Mouse (Mus musculus) embryonic facial prominence, embryonic 10.5 days (tissue): ENCODE measurements around the gene Cited2. TPM values are rescaled to one million over a fixed set of nuclear protein-coding genes. Genes with fewer than 3 reads are reported as not detected.

Experiments
- DNase-seq: peaks from one replicate; pipeline ENCODE4 v3.0.0-alpha.2; 2017; ENCODE audit warnings: low spot score
- H3K27ac ChIP-seq: fragments of 300-500 bp; sonication (generic); replicated peaks from 2 replicates; pipeline ENCODE4 v1.5.1; 2016; ENCODE audit warnings: mild to moderate bottlenecking
- H3K27me3 ChIP-seq: fragments of 300-500 bp; sonication (generic); replicated peaks from 2 replicates; pipeline ENCODE4 v1.6.1; 2016; ENCODE audit warnings: low read depth, mild to moderate bottlenecking; ENCODE audit not compliant: poor library complexity, severe bottlenecking
- H3K36me3 ChIP-seq: fragments of 300-500 bp; sonication (generic); replicated peaks from 2 replicates; pipeline ENCODE4 v1.6.1; 2016; ENCODE audit warnings: mild to moderate bottlenecking, moderate library complexity
- H3K4me1 ChIP-seq: fragments of 300-500 bp; sonication (generic); 2 replicates; pipeline ENCODE4 v1.6.1; 2016
- H3K4me3 ChIP-seq: fragments of 300-500 bp; sonication (generic); 2 replicates; pipeline ENCODE4 v1.5.1; 2016; ENCODE audit warnings: mild to moderate bottlenecking, moderate library complexity
- H3K9me3 ChIP-seq: fragments of 300-500 bp; sonication (generic); 2 replicates; pipeline ENCODE4 v1.6.1; 2016; ENCODE audit warnings: mild to moderate bottlenecking
- WGBS: fragments of 180-500 bp; shearing (Covaris S2); methylation state at CpG from one replicate; pipeline ENCODE4 v1.1.7; 2016; 5-methylcytosine and 5-hydroxymethylcytosine counted together
- polyA plus RNA-seq: library from polyadenylated mRNA; unstranded; fragments of >200 nt; fragmentation: Nextera tagmentation; extraction: Ambion mirVana; gene quantifications from 2 replicates; pipeline ENCODE4 v1.2.1, GENCODE M21; 2016

The Cited2 gene
- 43.6 and 53.3 TPM in 2 replicates for polyA plus RNA-seq

DNA sequence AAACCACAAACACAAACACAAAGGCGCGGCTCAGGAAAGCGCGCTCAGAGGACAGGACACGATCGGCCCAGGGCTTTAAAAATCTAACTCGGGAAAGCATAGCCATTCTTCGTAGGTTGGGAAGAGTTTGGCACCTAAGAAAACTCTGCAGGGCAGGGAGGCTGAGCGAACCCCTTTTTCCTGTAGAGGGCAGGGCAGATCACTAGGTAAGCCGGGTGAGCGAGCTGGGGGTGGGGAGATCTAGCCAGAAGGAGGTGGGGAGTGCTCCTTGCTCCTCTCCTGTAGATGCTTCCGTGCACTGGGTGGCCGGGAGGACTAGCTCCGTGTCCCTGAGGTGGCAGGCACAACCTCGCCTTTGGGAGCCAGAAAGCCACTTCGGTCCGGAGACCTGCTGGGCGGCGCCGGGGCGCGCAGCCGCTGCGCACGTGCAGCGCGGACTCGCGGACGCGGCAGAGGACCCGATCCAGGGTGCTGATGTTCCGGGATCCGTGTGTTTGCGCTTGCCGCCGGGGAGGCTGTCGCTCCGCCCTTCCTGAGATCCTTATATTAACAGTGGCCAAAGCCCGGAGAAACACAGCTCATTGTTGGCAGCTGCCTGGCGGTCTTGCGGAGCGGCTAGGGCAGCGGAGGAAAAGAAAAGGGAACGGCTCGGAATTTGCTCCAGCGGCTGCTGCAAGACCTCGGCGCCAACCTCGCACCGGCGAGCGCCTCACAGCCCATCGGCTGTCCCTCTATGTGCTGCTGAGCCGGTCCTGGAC lies at the start of gene Cited2:
Gene Cited2, plus strand, starts transcription at position 566 of the 758 bp plus-strand sequence.
- WGBS, result under 1% methylated on average over 55 of the region's 55 CpGs
- H3K4me3 ChIP-seq, result peak within 1 kb of the TSS; percentile 76
- no peaks in the 10 kb centered on the region for H3K27me3 ChIP-seq
- peak within 1 kb of the TSS; percentile 94 for H3K27ac ChIP-seq
- no peaks in the 10 kb centered on the region for H3K9me3 ChIP-seq
- peaks cover 34% of the 10 kb centered on the region for H3K4me1 ChIP-seq
- peak; percentile 97 for DNase-seq
- H3K36me3 ChIP-seq, result peaks cover 7% of the 10 kb centered on the region

DNA sequence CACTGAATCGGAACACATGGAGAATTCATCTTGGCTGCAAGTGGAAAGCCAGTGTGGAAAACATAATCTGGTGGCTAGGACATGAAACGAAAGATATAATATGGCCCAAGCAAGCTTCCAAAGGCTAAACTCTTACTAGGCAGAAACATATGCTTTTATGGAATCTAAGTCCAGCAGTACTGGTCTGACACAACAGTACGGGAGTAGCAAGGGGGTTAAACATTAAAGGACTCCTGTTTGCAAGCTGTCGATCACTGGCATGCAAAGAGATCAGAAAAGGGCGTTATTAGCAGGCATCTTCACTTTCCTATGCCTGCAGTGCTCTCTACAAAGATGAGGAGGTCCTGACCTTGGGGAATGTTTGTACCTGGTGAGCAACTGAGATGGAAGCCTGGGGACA lies 48.6 kb upstream of the Cited2 start:
- Histone ChIP-seq H3K9me3 (no peaks in the 10 kb centered on the region), H3K4me3 (no peak overlapping the region), H3K36me3 (no peaks in the 10 kb centered on the region), H3K27me3 (no peaks in the 10 kb centered on the region), H3K27ac (no peak overlapping the region), H3K4me1 (no peaks in the 10 kb centered on the region)
- no peak for DNase-seq
- 86% methylated on average over 5 of the region's 5 CpGs for WGBS

DNA sequence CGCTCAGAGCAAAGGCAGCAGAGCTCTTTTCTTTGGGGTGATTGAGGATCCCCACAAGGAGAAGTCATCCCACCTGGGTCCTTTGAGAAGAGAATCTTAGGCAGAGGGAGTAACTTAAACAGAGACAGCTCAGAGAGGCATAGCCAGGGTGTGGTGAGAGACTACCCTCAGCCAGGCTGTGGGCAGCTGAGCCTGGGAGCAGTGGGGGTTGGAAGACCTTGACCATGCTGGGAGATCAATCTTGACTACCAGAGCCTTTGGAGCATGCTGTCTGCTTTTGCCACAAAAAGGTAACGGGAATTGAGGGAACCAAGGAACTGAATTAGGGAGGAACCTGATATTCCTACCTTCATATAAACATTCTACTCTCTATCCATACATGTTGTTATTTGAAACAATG lies 48.1 kb upstream of the Cited2 start:
- Histone ChIP-seq H3K9me3 (no peaks in the 10 kb centered on the region), H3K27ac (no peak overlapping the region), H3K4me3 (no peak overlapping the region), H3K36me3 (no peaks in the 10 kb centered on the region), H3K4me1 (no peaks in the 10 kb centered on the region), H3K27me3 (no peaks in the 10 kb centered on the region)
- DNase-seq, result no peak
- 89% methylated on average over 2 of the region's 2 CpGs for WGBS

DNA sequence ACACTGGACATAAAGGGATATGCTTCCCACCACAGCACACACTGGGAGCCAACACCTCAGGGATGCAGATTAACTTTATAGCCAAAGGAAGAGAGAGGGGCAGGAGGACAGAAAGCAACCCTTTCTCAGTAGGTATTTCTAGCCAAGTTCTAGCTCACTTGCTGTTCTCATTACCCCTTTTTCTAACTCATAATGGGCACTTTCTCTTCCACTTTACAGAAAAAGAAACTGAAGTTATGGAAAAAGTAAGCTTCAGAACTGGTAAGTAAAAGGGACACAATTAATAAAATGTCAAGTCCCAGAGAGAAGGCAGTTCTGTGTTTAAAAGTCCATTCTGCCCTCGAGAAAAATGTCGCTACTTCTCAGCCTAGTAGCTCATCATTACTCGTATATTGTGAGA lies 46.6 kb upstream of the Cited2 start:
- DNase-seq, result no peak
- no peaks in the 10 kb centered on the region for H3K4me1 ChIP-seq
- no peak overlapping the region for H3K27ac ChIP-seq
- no peaks in the 10 kb centered on the region for H3K27me3 ChIP-seq
- H3K4me3 ChIP-seq, result no peak overlapping the region
- WGBS, result 89% methylated on average over 3 of the region's 3 CpGs
- H3K36me3 ChIP-seq, result no peaks in the 10 kb centered on the region
- no peaks in the 10 kb centered on the region for H3K9me3 ChIP-seq

DNA sequence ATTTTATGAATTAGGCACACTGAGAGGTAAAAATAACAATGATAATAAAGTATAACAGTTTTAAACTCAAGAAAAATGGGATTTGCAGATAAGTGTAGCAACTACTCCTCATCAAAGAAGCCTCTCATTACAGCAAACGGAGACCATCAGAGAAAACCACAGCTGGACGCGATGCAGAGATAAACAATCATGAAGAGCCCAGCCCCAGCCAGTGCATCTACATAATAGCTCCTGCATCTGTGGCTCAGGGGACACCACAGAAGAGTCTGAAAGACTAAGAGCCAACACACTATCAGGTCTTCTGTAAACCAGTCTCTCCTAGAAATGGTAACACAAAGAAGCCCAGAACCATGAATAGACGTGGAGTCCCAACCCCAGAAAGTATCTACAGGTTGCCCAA lies 45.7 kb upstream of the Cited2 start:
- H3K36me3 ChIP-seq, result no peaks in the 10 kb centered on the region
- DNase-seq, result no peak
- H3K27ac ChIP-seq, result no peak overlapping the region
- no peaks in the 10 kb centered on the region for H3K4me1 ChIP-seq
- WGBS, result 78% methylated on average over 4 of the region's 4 CpGs
- H3K9me3 ChIP-seq, result no peaks in the 10 kb centered on the region
- H3K4me3 ChIP-seq, result no peak overlapping the region
- no peaks in the 10 kb centered on the region for H3K27me3 ChIP-seq

DNA sequence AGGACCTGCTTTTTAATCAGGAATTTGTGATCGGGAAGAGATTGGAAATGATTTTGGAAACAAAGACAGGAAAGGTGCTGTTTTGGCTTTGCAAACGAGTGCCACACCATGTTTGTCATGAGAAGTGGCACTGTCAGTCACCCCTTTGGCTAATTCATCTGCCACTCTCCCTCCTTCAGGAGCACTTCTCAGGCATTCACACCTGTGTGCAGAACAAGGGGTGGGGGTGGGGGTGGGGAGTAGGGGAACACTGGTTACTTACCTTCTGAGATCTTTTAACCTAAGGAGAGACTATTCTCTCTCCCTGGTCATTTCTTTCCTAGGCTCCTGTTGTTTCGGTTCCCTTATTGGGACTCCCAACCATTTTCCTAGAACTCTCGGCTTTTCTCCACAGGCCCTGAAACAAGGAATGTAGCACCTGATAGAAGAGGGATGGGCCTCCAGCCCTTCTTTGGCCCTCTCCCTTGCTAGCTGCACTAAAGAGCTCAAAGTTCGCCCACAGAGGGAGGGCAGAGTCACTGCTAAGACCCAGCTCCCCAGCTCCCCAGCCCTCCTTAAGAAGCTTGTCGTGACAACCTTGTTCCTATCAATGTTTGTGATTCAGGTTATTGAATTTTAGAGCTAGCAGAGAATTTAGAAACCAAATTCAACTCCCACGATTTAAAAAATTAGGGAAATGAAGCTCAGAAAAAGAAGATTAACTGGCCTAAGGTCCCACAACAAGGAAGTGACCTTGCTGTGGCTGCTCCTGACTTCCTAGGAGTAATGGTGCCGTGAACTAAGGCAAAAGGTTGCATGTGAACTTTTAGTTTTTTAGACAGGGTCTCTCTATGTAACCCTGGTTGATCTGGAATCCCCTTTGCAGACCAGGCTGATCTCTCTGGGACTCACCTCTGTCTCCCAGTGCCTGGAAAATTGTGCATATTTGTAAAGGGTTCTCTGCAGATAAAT lies 42.3 kb upstream of the Cited2 start:
- Histone ChIP-seq H3K4me3 (no peak overlapping the region), H3K9me3 (no peaks in the 10 kb centered on the region), H3K27ac (no peak overlapping the region), H3K36me3 (no peaks in the 10 kb centered on the region), H3K27me3 (no peaks in the 10 kb centered on the region), H3K4me1 (no peaks in the 10 kb centered on the region)
- no peak for DNase-seq
- 71% methylated on average over 8 of the region's 8 CpGs for WGBS

DNA sequence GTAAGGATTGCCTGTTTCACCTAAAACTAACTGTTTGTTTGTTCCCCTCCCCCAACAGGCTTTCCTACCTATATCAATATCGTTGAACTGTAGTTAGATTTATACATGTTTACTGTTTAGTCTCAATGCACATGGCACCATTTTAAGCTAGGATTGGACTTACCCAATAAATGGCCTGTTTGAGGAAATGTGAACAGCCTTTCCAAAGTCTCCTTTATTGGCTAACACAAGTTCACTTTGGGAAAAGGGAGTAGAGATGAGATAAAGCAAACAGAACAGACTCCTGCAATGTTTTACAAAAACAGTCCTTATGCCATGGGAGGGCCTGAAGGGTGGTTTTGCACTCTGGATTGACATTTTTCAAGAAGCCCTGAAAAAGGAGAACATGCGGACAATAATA lies 41.6 kb upstream of the Cited2 start:
- no peak overlapping the region for H3K4me3 ChIP-seq
- no peak for DNase-seq
- no peak overlapping the region for H3K27ac ChIP-seq
- H3K9me3 ChIP-seq, result no peaks in the 10 kb centered on the region
- WGBS, result 86% methylated on average over 2 of the region's 2 CpGs
- H3K27me3 ChIP-seq, result no peaks in the 10 kb centered on the region
- H3K36me3 ChIP-seq, result no peaks in the 10 kb centered on the region
- no peaks in the 10 kb centered on the region for H3K4me1 ChIP-seq

DNA sequence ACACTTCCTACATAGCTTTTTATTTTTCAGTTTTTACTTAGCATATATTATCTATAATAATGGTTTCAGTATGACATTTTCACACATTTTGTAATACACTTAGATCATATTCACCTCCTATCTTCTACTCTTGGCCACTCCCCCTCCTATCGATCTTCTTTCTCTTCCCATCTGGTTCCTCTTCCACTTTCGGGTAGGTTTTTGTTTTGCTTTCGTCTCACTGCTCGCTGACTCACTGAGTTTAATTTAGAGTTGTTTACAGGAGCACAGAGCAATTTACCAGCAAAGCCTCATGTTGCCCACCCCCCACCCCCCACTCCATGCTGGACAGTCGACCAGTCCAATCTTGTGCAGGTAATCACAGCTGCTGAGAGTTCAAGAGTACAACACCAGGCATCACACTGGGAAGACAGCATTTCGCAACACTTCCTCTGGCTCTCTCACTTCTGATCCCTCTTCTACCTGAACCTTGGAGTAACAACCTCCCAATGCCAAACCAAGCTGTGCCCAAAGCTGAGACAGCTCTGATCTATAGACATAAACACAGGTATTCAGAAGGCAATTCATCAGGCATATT lies 39.1 kb upstream of the Cited2 start:
- Histone ChIP-seq H3K27ac (no peak overlapping the region), H3K4me3 (no peak overlapping the region), H3K36me3 (no peaks in the 10 kb centered on the region), H3K9me3 (no peaks in the 10 kb centered on the region), H3K27me3 (no peaks in the 10 kb centered on the region), H3K4me1 (no peaks in the 10 kb centered on the region)
- WGBS, result 46% methylated on average over 6 of the region's 6 CpGs
- no peak for DNase-seq

DNA sequence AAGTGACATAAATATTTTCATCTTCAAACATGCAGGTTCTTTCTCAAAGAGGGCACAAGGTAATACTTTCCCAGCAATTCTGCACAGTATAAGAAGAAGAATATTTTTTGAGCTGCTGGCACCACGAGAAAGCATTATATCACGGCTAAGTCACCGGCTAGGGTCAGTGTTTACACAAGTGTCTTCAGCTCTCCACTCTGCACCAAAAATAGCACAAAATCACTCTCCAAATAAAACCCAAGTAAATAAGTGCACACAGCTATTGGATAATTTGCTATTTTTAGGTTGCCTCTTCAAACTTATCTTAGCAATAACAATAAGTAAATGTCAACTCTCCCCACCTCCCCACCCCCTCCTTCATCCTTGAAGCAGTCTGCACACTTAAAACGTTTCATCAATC lies 33.2 kb upstream of the Cited2 start:
- Histone ChIP-seq H3K36me3 (no peaks in the 10 kb centered on the region), H3K27me3 (no peaks in the 10 kb centered on the region), H3K9me3 (no peaks in the 10 kb centered on the region), H3K4me3 (no peak overlapping the region), H3K27ac (no peak overlapping the region), H3K4me1 (no peaks in the 10 kb centered on the region)
- 49% methylated on average over 4 of the region's 4 CpGs for WGBS
- no peak for DNase-seq

DNA sequence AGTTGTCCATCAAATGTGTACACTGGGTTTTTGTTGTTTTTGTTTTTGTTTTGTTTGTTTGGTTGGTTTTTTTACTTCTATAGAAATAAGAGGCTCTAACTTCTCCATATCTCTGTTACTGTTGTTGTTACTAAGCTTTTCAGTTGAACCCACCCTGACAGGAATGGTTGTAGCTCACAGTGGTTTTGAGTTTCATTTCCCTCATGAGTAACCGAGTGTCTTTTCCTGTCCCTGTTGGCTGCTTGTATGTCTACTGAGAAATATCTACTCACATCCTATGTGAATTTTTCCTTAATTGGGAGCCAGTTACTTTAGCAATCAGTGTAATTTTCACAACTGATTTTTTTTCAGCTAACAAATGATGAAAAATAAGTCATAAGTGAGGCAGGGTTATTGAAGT lies 31.3 kb upstream of the Cited2 start:
- H3K36me3 ChIP-seq, result no peaks in the 10 kb centered on the region
- no peaks in the 10 kb centered on the region for H3K27me3 ChIP-seq
- no peak overlapping the region for H3K4me3 ChIP-seq
- no peak overlapping the region for H3K27ac ChIP-seq
- 65% methylated on average over 1 of the region's 1 CpGs for WGBS
- H3K4me1 ChIP-seq, result no peaks in the 10 kb centered on the region
- DNase-seq, result no peak
- no peaks in the 10 kb centered on the region for H3K9me3 ChIP-seq

DNA sequence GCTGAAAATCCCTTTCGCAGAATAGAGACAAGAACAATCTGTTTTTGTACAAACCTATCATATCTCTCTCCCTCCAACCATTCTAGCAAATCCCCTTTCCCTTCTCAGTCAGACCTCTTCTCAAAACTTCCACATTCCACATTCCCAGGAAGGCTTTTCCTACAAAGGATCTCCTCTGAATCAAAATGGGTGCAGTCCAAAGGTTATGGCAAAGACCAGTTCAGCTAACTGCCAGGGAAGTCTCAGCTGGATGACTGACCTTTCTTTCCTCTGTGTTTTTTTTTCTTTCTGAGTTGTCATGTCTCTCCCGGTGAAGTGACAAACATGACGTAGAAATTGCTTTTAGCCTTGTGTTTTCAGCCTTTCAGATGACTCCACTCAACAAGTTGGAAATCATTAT lies 27.2 kb upstream of the Cited2 start:
- Histone ChIP-seq H3K4me3 (no peak overlapping the region), H3K27ac (no peak overlapping the region), H3K4me1 (no peaks in the 10 kb centered on the region), H3K27me3 (no peaks in the 10 kb centered on the region), H3K9me3 (no peaks in the 10 kb centered on the region), H3K36me3 (no peaks in the 10 kb centered on the region)
- DNase-seq, result no peak
- WGBS, result 76% methylated on average over 3 of the region's 3 CpGs

DNA sequence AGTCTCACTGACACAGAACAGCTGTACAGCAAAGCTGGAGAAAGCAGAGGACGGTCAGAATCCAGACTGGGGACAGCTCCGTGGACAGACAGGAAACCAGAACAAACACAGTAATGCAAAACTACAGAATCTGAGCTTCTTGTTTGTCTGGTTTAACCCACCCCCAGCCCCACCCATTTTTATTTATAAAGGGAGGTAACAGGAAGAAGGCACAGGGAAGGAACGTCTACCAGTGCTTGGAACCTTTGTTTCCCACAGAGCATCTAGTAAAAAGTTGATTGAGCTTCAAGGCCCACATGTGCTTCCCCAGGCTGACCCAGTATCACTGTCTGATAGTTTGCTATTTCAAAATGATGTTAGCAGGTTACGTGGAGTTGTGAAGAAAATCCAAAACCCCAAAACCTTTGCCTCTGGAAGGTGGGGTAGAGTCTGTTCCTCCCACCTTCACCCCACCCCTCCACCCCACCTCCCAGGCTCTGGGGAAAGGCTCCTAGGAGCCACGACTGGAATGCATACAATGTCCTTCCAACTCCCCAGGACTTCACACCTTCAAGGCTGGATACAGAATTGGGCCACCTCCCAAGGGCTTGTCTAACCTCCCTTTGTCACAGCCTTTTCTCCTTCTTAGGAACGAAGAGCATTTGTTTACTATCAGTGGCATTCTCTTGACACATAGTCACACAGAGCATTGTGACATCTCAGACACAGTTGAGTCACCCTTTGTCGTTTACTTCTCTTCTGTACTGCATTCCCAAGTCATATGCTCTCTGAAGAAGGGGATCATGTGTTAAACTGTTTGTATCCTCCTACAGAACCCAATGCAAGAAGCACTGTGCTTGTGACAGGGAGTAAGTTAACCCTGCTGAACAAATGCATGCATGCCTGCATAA lies 25.4 kb upstream of the Cited2 start:
- Histone ChIP-seq H3K9me3 (no peaks in the 10 kb centered on the region), H3K27ac (no peak overlapping the region), H3K4me1 (no peaks in the 10 kb centered on the region), H3K36me3 (no peaks in the 10 kb centered on the region), H3K27me3 (no peaks in the 10 kb centered on the region), H3K4me3 (no peak overlapping the region)
- WGBS, result 70% methylated on average over 7 of the region's 7 CpGs
- no peak for DNase-seq
